Mouse (Mus musculus) regulatory T cell (primary cell): ENCODE results near the gene Cep350.

Source experiments
- in situ Hi-C: fragments of 300-600 bp; cut with MboI, MseI; formaldehyde crosslinking; loops from one replicate; pipeline ENCODE4 v1.15.1; 2025; ENCODE audit warnings: high pct_unique_total_duplicates

The Cep350 gene

DNA sequence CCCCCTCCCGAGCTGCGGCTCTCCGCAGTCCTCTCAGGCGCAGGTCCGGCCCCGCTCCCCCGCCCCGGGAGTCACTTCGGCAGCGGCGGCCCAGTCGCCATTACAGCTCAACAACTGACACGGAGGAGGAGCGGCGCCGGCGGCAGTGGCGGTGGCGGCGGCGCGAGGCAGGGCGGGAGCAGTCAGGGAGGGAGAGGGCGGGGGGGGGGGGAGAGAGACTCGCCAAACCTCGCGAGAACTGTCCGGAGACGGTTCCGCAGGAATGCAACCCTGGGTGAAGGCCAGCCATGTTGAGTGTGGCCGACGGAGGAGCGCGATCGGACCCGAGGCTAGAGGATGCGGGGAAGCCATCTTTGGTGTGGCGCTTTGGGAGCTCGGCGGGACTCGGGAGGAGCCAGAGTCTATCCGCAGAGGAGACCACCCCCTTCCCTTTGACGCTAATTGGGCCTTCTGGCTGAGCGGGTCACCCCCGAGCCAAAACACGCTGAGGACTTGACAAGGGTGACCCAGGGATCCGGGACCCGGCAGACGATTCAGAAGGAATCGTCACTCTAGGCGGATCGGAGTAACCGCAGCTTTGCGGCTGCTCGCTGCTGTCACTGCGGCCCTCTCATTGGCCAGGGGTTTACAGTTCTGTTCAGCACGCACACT is at the start of gene Cep350:
Gene Cep350 (minus strand): TSS at position 188 of the 651 bp plus-strand sequence.
- in situ Hi-C loops: loop anchor here (10.0 kb wide), 1 partner anchor 52 kb away; no protein-coding TSS in a partner anchor

DNA sequence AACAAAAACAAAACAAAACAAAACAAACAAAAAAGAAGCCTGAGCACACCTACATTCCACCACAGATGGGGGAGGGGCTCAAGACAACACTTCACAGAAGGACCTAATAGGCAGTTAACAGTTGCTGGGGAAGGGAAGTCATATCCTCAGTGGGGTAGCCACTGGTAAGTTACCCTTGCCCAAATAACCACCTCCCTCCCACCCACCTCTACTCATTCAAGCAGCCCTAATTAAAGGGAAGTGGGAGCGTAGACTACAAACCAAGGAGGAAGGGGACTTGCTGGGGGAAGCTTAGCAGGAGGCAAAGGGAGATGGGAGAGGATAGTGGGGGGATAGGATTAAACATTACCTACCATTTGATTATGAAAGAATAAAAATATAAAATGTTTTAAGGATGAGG is 47.3 kb upstream of the Cep350 start:
- in situ Hi-C loops: loop anchor here (10.0 kb wide), 1 partner anchor 46 kb away; the partner anchor contains the start of gene Cep350

DNA sequence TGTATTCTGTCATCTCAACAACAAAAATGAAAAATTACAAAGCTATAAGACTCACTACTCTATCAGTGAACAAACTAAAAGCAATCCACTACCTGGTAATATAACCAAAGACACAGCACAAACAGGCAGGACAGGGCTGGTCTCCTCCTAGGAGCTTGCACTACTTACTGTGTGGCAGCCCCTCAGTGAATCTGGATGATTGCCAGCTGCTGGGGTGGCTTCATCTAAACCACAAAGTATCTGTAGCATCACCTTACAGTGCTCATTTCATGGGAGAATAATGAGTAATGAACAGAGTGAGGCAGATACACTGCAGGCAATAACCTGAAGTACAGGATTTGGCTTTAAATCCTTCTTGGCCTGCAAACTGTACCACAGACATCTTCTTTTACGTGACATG is 46.7 kb upstream of the Cep350 start:
- in situ Hi-C loops: loop anchor here (10.0 kb wide), 1 partner anchor 45 kb away; the partner anchor contains the start of gene Cep350

DNA sequence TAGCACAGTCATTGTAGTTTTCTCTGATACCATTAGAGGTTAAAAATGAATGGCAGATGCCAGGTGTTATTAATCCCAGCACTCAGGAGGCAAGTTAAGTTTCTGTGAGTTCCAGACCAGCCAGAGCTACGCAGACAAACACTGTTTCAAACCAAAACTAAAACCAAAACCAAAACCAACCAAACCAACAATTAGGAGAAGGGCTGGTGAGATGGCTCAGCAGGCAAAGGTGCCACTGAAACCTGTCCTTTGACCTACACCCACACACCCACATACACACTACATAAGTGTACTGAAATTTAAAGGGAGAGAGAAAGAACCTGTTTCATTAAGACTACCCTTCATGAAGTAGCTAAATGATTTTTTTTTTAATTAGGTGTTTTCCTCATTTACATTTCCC is 35.9 kb upstream of the Cep350 start:
- in situ Hi-C loops: no loop called here

DNA sequence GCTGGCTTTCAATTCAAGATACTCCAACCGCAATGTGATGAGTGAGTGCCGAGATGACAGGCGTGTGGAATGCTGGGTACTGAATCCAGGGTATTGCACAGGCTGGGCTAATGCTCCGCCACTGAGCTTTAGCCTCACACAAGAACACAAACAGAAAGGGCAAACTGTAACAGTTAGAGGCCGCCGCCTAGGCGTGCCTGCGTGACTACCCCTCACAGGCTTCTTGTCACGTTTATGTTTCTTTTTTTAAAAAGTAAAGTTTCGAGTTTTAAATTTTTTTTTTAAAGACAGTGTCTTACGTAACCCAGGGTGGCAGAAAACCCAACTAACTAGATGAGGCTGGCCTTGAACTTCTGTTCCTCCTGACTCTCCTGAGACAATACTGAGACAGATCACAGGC is 32.9 kb upstream of the Cep350 start:
- in situ Hi-C loops: no loop called here

DNA sequence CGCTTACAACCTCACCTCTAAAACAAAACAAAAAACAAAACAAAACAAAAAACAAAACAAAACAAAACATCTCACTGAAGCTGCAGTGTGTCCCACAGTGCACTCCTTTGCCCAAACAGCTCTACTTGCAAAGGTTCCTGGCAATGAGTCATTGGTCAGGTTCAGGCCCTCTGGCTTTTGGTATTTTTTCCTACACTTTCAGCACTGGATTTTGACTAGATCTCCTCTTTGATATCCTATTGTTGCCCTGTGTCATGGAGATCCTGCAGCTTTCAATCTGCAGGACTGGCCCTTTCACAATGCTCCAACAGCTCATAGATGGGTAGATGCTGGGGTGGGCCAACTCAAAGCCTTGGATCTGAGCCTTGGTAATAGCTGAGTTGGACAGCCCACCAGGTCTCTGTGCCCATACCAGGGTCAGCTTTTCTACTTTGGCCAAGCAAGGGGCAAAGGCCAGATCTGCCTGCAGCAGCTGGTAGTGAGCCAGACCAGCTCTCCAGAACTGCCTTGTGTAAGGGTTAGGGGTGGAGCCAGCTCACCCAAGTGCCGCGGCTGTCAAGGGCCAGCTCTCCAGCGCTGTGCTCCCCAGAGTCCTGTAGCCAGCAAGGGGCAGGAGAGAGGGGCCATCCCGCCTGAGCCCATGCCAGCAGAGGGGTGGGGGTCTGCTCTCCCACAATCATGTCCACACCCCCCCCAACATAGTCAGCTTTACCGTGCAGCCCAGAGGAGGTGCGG is 30.3 kb upstream of the Cep350 start:
- in situ Hi-C loops: no loop called here

DNA sequence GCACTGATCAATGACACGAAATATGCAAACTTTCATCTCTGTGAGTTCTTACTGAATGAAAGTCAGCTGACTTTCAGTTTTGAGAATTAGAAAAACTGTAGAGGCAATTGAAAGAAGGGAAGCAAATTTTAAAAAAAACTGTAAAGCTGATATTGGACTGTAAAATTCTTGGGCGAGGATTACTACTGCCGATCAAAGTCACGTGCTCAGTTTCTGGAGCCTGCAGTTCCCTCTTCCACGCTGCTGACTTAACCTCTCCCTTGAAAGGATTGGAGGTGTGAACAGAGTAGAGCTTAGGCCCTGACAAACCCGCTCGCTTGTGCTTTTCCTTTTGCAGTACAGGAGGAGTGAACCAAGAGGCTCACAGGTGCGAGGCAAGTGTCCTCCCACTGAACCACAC is 29.3 kb upstream of the Cep350 start:
- in situ Hi-C loops: no loop called here

DNA sequence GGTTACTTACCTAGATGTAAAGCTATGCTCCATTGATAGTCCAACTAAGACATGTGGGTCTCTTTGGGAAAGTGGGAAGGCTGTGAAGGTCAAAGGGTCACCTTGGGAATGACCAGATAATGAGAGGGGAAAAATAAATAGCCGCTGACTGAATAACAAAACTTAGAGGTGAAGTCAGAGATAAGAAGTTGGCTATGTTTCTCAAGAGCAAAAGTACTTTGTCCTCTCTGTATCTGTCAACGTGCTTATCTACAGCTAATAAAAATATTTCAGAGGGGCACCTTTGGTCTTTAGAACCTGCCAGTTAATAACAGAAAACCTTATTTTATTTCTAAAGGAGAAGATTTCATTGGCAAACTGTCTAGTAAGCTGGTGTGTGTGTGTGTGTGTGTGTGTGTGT is 22.6 kb upstream of the Cep350 start:
- in situ Hi-C loops: no loop called here

DNA sequence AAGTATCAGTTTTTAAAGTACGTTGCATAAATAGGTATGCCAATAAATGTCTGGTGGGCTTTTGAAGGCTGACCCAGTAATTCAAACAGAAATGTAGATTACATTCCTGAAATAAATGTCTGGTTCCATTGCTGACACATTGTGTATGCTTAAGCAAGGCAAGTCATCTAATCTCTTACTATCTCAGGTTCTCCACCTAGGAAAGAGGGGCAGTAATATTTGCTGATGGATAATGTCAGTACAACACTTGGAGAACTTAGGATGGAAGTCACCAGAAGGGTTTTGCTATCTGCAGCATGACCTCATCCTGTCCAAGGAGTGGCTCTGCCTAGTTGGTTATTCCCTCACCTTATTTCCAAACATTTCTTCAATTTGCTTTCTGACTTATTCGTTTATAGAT is 21.5 kb upstream of the Cep350 start:
- in situ Hi-C loops: no loop called here

DNA sequence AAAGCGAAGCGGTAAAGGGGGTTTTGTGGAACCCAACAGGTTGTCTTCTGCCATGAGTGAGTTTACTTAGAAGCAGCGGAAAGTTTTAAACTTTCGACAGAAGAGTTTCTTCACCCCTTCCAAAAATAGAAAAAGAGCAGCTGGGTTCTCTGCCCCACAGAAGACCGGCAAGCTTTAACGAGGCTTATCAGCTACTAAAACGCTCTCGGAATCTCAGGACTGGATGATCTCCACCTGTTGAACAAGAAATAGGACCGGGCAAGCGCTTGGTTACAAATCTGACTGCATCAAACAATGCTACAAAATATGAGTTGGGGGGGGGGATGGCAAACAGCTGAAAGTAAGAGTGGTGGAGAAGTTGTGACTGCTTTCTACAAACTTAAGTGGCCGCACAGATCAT is 17.3 kb upstream of the Cep350 start:
- in situ Hi-C loops: no loop called here

DNA sequence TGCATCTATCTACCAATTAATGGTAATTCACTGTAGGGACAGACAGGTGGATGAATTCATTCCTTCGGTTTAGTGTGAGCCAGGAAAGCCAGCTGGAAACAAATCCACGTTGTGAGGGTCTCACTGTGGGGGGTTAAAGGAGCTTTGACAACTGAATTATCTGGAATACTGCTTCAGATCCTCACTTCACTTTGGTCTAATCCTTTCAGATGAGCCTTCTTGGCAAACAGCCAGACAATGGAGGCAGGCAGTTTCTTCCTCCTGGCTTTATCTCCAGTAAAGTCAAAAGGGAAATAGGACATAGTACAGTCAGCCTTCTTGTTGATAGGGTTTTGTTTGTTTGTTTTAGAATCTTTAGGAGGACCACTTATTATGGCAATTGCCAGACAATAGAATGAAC is 16.3 kb upstream of the Cep350 start:
- in situ Hi-C loops: no loop called here

DNA sequence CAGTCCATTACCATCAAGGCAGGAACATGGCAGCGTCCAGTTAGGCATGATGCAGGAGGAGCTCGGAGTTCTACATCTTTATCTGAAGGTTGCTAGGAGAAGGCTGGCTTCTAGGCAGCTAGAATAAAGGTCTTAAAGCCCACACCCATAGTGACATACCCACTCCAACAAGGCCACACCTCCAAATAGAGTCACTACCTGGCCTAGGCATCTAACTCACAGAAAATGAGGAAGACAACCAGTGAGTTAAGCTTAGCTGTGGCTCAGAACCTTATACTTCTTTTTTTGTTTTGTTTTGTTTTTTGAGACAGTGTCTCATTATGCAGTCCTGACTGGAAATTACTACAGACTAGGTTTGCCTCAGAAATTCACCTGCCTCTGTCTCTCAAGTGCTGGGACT is 14.6 kb upstream of the Cep350 start:
- in situ Hi-C loops: no loop called here

DNA sequence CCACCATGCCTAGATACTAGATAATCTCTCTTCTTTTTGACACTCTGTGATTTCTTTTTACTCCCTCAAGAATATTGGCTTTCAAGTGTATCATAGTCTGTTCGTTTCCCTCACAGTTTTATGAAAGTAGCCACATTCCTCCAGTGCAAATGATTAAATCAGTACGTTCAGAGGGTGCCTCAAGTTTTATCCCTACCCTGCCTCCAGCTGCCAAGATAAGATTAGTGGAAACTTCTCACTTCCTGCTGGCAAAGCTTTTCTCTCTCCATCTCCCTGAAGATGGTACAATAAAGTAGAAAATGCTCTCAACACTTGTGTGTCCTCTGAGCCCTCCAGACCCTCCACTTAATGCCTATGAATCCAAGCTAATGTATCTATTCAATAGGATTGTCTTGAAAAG is 1.9 kb upstream of the Cep350 start:
- in situ Hi-C loops: loop anchor here (10.0 kb wide), 1 partner anchor 50 kb away; no protein-coding TSS in a partner anchor

DNA sequence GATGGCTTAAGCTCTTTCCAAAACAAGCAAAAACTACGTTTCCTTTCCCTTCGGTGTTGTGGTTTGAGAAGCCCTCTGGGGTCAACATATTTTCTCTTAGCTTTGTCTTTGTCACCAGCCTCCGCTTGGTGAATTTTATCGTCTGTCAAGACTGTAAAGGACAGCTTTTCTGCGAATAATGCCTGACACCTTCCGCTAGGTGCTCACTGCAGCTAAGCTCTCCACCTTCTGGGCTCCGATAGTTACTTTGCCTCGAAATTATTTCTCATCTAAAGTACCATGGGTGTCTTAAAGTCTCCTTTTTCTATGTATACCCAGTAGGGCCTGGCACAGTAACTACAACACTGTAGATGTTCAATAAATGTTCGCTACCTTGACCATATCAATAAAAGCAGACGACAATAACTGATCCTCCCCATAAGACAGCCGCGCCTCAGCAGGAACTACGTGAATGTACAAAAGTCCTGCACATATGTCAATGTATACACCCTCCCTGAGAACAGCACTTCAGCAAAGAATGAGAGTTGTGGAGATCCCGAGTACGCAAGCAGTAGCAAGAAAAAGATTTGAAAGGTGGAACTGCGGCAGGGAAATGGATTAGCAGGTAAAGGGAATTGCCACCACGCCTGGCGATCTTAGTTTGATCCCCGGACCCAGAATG is 794 bp upstream of the Cep350 start:
- in situ Hi-C loops: loop anchor here (10.0 kb wide), 1 partner anchor 51 kb away; no protein-coding TSS in a partner anchor

DNA sequence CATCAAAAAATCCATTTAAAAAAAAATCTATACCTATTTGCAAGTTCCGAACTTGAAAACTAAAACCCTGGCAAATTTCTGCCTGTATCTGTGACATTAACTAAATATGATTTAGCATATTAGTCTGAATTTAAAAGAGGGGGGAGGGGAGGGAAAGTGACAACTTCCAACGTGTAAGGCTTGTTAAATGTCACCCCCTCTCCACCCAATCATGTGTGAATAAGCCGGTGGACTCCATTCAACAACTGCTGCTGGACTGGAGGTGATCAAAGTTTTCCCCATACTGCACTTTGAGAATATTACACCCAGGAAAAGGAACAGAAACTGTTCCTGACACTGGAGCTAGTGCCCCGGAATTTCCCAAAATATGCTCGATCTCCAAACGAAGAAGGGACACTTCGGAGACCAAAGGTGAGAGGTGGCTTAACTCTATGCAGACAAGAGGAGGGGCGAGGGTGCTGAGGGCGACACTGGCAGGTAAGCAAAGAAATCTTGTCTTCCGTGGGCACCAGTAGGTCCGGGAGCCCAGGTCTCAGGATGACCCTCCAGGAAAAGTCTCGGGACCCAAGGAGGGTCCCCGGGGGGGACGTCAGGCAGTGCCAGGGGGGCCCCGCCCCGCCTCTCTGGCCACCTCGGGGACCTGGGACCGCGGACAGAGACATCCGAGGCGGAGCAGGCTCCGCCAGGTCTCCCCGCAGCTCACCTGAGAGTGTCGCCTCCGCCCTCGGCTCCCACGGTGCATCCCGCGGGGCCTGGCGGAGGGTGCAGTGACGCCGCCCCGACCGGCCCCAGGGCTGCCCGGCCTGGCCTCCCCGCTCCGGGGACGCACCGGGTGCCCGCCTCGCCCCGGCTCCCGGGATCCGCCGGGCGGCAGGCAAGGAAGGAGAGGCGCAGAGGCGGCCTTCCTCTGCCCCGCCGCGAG is 648 bp downstream of the Cep350 start:
- in situ Hi-C loops: loop anchor here (10.0 kb wide), 1 partner anchor 52 kb away; no protein-coding TSS in a partner anchor

DNA sequence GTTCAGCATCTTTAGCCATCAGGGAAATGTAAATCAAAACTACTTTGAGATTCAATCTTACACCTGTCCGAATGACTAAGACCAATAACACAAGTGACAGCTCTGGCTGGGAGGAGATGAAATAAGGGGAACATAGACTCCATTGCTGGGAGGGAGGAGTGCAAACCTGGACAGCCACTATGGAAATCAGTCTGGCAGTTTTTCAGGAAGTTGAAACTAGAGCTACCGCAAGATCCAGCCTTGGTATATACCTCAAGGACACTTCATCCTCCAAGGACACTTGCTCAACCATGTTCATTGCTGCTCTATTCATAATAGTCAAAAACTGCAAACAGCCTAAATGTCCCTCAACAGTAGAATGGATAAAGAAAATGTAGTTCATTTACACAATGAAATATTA is 23.9 kb downstream of the Cep350 start:
- in situ Hi-C loops: no loop called here

DNA sequence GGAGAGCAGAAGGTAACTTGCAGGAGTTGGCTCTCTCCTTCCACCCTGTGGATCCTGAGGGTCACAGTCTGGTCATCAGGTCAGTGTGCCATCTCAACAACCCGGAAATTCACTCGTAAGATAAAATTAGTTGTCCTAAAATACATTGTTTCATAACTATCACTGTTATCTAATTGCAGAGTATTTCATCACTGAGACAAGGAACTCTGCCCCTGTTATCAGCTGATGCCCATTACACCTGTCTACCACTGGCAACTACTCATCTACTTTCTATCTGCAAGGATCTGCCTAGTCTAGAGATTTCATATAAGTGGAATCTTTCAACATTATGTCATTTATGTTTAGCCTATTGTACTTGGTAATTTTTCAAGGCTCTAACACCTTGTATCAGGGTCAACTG is 28.7 kb downstream of the Cep350 start:
- in situ Hi-C loops: no loop called here

DNA sequence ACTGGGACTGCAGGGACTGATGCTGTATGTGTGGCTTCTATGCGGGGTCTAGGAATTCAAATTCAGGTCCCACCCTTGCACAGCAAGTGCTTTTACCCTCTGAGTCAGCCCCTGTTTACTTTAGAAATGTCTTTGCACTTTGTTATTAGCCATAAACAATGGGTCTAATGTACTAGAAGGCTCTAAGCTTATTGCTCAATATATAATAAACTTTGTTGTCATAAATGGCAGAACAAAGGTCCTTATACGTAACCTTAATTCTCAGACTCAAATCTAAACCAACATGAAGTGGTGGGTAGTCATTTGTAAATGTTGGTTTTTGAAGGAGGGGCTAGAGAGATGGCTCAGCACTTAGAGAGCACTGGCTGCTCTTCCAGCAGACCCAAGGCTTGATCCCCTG is 35.6 kb downstream of the Cep350 start:
- in situ Hi-C loops: no loop called here

DNA sequence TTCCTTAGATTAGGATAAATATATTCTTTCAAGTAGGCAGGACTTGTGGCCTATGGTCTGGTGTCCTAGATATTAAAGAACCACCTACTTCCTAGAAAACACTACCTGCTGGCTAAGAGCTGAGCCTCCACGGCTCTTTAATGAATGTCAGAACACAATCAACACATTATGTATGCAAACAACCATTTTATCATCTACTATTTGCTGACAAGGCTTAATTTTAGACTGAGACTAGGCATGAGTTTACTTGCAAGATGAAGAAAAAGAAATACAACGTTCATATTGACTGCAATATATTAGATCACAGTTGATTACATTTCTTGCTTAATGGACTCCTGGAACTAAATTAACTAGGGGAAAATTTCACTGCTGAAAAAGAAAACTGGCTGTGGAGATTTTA is 38.4 kb downstream of the Cep350 start:
- in situ Hi-C loops: no loop called here

DNA sequence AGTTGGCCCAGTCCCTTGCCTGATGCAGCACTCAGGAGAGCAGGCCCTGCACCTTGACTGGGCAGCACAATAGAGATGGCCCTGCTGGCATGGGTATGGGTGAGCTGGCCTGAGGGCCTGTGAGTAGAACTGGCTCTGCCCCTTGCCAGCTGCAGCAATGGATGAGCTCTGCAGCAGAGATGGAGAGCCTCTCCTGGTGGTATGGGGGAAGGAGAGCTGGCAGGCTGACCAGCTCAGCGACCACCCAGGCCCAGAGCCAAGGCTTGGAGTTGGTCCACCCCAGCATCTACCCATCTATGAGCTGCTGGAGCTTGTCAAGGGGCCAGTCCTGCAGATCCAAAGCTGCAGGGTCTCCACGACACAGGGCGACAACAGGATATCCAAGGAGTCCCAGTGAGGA is 69.5 kb downstream of the Cep350 start:
- in situ Hi-C loops: no loop called here

DNA sequence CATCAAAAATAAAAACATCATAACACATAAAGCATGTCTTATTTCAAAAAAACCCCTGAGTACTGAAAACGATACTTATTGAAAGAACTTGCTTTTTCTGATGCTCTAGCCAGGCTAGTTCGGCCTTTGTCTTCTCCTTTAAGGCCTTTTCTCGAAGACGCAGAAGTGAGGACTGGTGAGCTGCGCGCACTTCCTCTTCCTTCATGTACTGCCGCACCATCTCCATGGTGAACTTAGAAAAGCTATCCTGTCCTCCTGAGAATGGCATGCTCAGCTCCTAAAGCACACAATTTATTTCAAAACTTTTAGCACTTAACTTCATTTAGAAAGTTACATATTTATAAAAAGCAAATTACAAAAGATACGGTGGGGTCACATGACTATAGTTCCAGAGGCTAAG is 71.7 kb downstream of the Cep350 start:
- in situ Hi-C loops: no loop called here

DNA sequence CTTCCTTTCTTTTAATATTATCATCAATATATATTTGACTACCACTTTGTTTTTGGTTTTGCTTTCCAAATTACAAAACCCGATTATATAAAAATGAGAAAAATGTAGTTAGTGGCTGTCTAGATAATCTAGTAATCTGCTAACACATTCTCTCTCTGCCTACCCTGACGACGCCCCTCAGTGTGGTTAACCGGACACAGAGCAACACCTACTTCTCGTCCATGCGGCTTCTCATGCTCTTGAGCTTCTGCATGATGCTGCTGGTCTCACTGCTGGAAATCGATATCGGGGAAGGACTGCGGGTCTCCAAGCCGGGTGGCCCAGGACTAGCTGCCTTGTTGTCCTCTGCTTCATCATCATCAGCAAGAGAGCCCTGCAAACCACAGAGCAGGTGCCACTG is 78.7 kb downstream of the Cep350 start:
- in situ Hi-C loops: no loop called here
